Mouse (Mus musculus): ENCODE data around the gene Slc4a8. TPM values are rescaled to one million over a fixed set of nuclear protein-coding genes. Genes with fewer than 3 reads are reported as not detected.
A peak's percentile ranks its signal among the peaks of the same experiment; 100 is the strongest.

The Slc4a8 gene
- polyA plus RNA-seq, 1 experiment from 2014 or later: 31.1 TPM

- H3K27me3 ChIP-seq (ENCODE audit: control insufficient read depth, insufficient read depth, low read depth, low read length): no peaks in the 10 kb centered on the region
- no peak for ATAC-seq
- no peak overlapping the region for H3K27ac ChIP-seq (ENCODE audit: low read length)
- no peak overlapping the region for H3K4me2 ChIP-seq (ENCODE audit: low read length)
- no peaks in the 10 kb centered on the region for H3K36me3 ChIP-seq (ENCODE audit: control insufficient read depth, insufficient read depth, low read length)
- no peak overlapping the region for H3K9ac ChIP-seq (ENCODE audit: low read depth, low read length)
- peaks cover 7% of the 10 kb centered on the region for H3K4me1 ChIP-seq (ENCODE audit: control insufficient read depth, insufficient read depth, low read length)
- H3K4me3 ChIP-seq (ENCODE audit: low read depth, low read length): no peak overlapping the region
- WGBS: 79% methylated on average over 2 of the region's 2 CpGs
- H3K9me3 ChIP-seq (replicated peaks; ENCODE audit: control insufficient read depth, low read length, poor library complexity, severe bottlenecking): no peaks in the 10 kb centered on the region
These were observed 9.1 kb upstream of the Slc4a8 start for GRCm38 (mm10) chr15:100752439-100752838.

- Histone ChIP-seq H3K9ac (ENCODE audit: low read depth, low read length) (no peak overlapping the region), H3K4me3 (ENCODE audit: low read depth, low read length) (no peak overlapping the region), H3K4me2 (ENCODE audit: low read length) (no peak overlapping the region), H3K4me1 (ENCODE audit: control insufficient read depth, insufficient read depth, low read length) (peaks cover 6% of the 10 kb centered on the region; the same call in 1 of the 2 replicates), H3K27ac (ENCODE audit: low read length) (no peak overlapping the region), H3K9me3 (replicated peaks; ENCODE audit: control insufficient read depth, low read length, poor library complexity, severe bottlenecking) (no peaks in the 10 kb centered on the region), H3K27me3 (ENCODE audit: control insufficient read depth, insufficient read depth, low read depth, low read length) (no peaks in the 10 kb centered on the region), H3K36me3 (ENCODE audit: control insufficient read depth, insufficient read depth, low read length) (no peaks in the 10 kb centered on the region)
- 63% methylated on average over 5 of the region's 5 CpGs for WGBS
- ATAC-seq: no peak
These were observed 8.5 kb upstream of the Slc4a8 start for GRCm38 (mm10) chr15:100753045-100753444.

GRCm38 (mm10) chr15:100754041-100754440 lies 7.5 kb upstream of the Slc4a8 start:
- Histone ChIP-seq H3K27me3 (ENCODE audit: control insufficient read depth, insufficient read depth, low read depth, low read length) (no peaks in the 10 kb centered on the region), H3K4me3 (ENCODE audit: low read depth, low read length) (no peak overlapping the region), H3K27ac (ENCODE audit: low read length) (no peak overlapping the region), H3K4me1 (ENCODE audit: control insufficient read depth, insufficient read depth, low read length) (peaks cover 6% of the 10 kb centered on the region; the same call in 1 of the 2 replicates), H3K9ac (ENCODE audit: low read depth, low read length) (no peak overlapping the region), H3K4me2 (ENCODE audit: low read length) (no peak overlapping the region), H3K36me3 (ENCODE audit: control insufficient read depth, insufficient read depth, low read length) (no peaks in the 10 kb centered on the region), H3K9me3 (replicated peaks; ENCODE audit: control insufficient read depth, low read length, poor library complexity, severe bottlenecking) (no peaks in the 10 kb centered on the region)
- 44% methylated on average over 7 of the region's 7 CpGs for whole genome bisulfite sequencing
- no peak for ATAC-seq

- peaks cover 6% of the 10 kb centered on the region; the same call in 1 of the 2 replicates for H3K4me1 ChIP-seq (ENCODE audit: control insufficient read depth, insufficient read depth, low read length)
- 10% methylated on average over 11 of the region's 11 CpGs for WGBS
- no peaks in the 10 kb centered on the region for H3K36me3 ChIP-seq (ENCODE audit: control insufficient read depth, insufficient read depth, low read length)
- H3K4me2 ChIP-seq (ENCODE audit: low read length): peak overlapping the region; percentile 29
- no peak overlapping the region for H3K4me3 ChIP-seq (ENCODE audit: low read depth, low read length)
- H3K9me3 ChIP-seq (replicated peaks; ENCODE audit: control insufficient read depth, low read length, poor library complexity, severe bottlenecking): no peaks in the 10 kb centered on the region
- no peaks in the 10 kb centered on the region for H3K27me3 ChIP-seq (ENCODE audit: control insufficient read depth, insufficient read depth, low read depth, low read length)
- H3K9ac ChIP-seq (ENCODE audit: low read depth, low read length): no peak overlapping the region
- no peak for ATAC-seq
- no peak overlapping the region for H3K27ac ChIP-seq (ENCODE audit: low read length)
These were observed 6.6 kb upstream of the Slc4a8 start for GRCm38 (mm10) chr15:100754805-100755497.

- 38% methylated on average over 6 of the region's 8 CpGs for WGBS
- H3K4me3 ChIP-seq (ENCODE audit: low read depth, low read length): no peak overlapping the region
These were observed 6.1 kb upstream of the Slc4a8 start for GRCm38 (mm10) chr15:100755498-100755859.

GRCm38 (mm10) chr15:100755881-100756624 lies 5.5 kb upstream of the Slc4a8 start:
- Histone ChIP-seq H3K4me2 (ENCODE audit: low read length) (no peak overlapping the region), H3K36me3 (ENCODE audit: control insufficient read depth, insufficient read depth, low read length) (no peaks in the 10 kb centered on the region), H3K9me3 (replicated peaks; ENCODE audit: control insufficient read depth, low read length, poor library complexity, severe bottlenecking) (no peaks in the 10 kb centered on the region), H3K27me3 (ENCODE audit: control insufficient read depth, insufficient read depth, low read depth, low read length) (no peaks in the 10 kb centered on the region), H3K4me3 (ENCODE audit: low read depth, low read length) (no peak overlapping the region), H3K27ac (ENCODE audit: low read length) (no peak overlapping the region), H3K9ac (ENCODE audit: low read depth, low read length) (no peak overlapping the region), H3K4me1 (ENCODE audit: control insufficient read depth, insufficient read depth, low read length) (peaks cover 14% of the 10 kb centered on the region)
- ATAC-seq: no peak
- WGBS: 75% methylated on average over 3 of the region's 3 CpGs

More at GRCm38 (mm10) chr15:100755498-100755859, 6.1 kb upstream of the Slc4a8 start:
- Histone ChIP-seq H3K27ac (ENCODE audit: low read length) (no peak overlapping the region), H3K4me1 (ENCODE audit: control insufficient read depth, insufficient read depth, low read length) (peaks cover 9% of the 10 kb centered on the region), H3K27me3 (ENCODE audit: control insufficient read depth, insufficient read depth, low read depth, low read length) (no peaks in the 10 kb centered on the region), H3K4me2 (ENCODE audit: low read length) (peak overlapping the region; percentile 29), H3K36me3 (ENCODE audit: control insufficient read depth, insufficient read depth, low read length) (no peaks in the 10 kb centered on the region), H3K9me3 (replicated peaks; ENCODE audit: control insufficient read depth, low read length, poor library complexity, severe bottlenecking) (no peaks in the 10 kb centered on the region), H3K9ac (ENCODE audit: low read depth, low read length) (no peak overlapping the region)
- ATAC-seq: no peak

DNA sequence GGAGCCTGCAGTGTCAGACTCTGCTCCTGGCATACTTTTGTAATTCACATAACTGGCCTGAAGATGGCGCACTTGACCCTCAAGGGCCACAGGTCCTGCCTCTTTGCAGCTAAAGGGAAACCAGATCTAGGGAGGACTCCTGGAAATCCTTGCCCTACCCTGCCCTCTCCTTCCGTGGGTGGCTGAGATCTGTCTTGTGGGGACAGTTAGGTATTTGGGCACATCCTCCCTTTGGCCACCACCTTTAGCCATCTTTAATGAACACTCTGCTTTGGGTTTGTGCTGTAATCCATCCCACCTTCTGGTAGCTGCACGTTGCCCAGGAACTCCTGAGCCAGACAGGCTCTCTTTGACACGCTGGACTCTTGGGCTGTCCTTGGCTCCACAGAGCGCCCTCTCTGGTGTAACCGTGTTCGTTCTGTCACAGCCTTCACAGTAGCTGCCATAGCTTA lies 4.0 kb upstream of the Slc4a8 start:
- ATAC-seq: no peak
- peaks cover 14% of the 10 kb centered on the region for H3K4me1 ChIP-seq (ENCODE audit: control insufficient read depth, insufficient read depth, low read length)
- H3K9me3 ChIP-seq (replicated peaks; ENCODE audit: control insufficient read depth, low read length, poor library complexity, severe bottlenecking): no peaks in the 10 kb centered on the region
- H3K4me3 ChIP-seq (ENCODE audit: low read depth, low read length): no peak overlapping the region
- H3K27me3 ChIP-seq (ENCODE audit: control insufficient read depth, insufficient read depth, low read depth, low read length): no peaks in the 10 kb centered on the region
- 1% methylated on average over 7 of the region's 7 CpGs for WGBS
- H3K4me2 ChIP-seq (ENCODE audit: low read length): no peak overlapping the region
- H3K36me3 ChIP-seq (ENCODE audit: control insufficient read depth, insufficient read depth, low read length): no peaks in the 10 kb centered on the region
- H3K9ac ChIP-seq (ENCODE audit: low read depth, low read length): no peak overlapping the region
- no peak overlapping the region for H3K27ac ChIP-seq (ENCODE audit: low read length)

DNA sequence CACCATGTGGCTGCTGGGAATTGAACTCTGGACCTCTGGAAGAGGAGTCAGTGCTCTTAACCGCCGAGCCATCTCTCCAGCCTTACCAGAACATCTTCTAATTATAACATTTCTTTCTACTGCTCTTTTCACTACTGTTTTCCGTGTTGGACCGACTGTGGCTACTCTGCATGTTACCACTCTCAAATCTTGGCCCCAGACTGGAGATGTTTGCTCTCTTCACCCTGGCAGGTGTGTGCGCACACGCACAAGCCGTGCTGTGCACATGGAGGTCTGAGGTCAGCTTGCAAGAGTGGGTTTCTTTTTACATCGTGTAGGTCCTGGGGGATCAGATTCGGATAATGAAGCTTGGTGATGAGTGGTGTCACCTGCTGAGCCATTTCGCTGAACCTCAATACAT lies 2.3 kb upstream of the Slc4a8 start:
- Histone ChIP-seq H3K27me3 (ENCODE audit: control insufficient read depth, insufficient read depth, low read depth, low read length) (no peaks in the 10 kb centered on the region), H3K9ac (ENCODE audit: low read depth, low read length) (no peak overlapping the region), H3K4me3 (ENCODE audit: low read depth, low read length) (no peak overlapping the region), H3K4me2 (ENCODE audit: low read length) (no peak overlapping the region), H3K36me3 (ENCODE audit: control insufficient read depth, insufficient read depth, low read length) (no peaks in the 10 kb centered on the region), H3K27ac (ENCODE audit: low read length) (no peak overlapping the region), H3K4me1 (ENCODE audit: control insufficient read depth, insufficient read depth, low read length) (peaks cover 23% of the 10 kb centered on the region), H3K9me3 (replicated peaks; ENCODE audit: control insufficient read depth, low read length, poor library complexity, severe bottlenecking) (no peaks in the 10 kb centered on the region)
- no peak for ATAC-seq
- WGBS: 84% methylated on average over 10 of the region's 10 CpGs

GRCm38 (mm10) chr15:100761036-100761418 lies 520 bp upstream of the Slc4a8 start:
- Histone ChIP-seq H3K9me3 (replicated peaks; ENCODE audit: control insufficient read depth, low read length, poor library complexity, severe bottlenecking) (no peaks in the 10 kb centered on the region), H3K27me3 (ENCODE audit: control insufficient read depth, insufficient read depth, low read depth, low read length) (no peaks in the 10 kb centered on the region), H3K4me2 (ENCODE audit: low read length) (peak overlapping the region; percentile 67), H3K4me3 (ENCODE audit: low read depth, low read length) (peak overlapping the region; percentile 87), H3K27ac (ENCODE audit: low read length) (peak overlapping the region; percentile 95), H3K9ac (ENCODE audit: low read depth, low read length) (peak overlapping the region; percentile 52; the same call in 1 of the 2 replicates), H3K4me1 (ENCODE audit: control insufficient read depth, insufficient read depth, low read length) (peaks cover 17% of the 10 kb centered on the region), H3K36me3 (ENCODE audit: control insufficient read depth, insufficient read depth, low read length) (no peaks in the 10 kb centered on the region)
- WGBS: 6% methylated on average over 9 of the region's 9 CpGs
- ATAC-seq: peak; percentile 66
